Mouse (Mus musculus) thymus, adult 2 months (tissue): ENCODE measurements around the gene Vps36.

ENCODE experiments used
- CTCF ChIP-seq: fragments of 200-500 bp; IDR thresholded peaks from 2 replicates; pipeline ENCODE4 v1.5.1; 2012; ENCODE audit warnings: mild to moderate bottlenecking, control low read depth, low read length, moderate library complexity, borderline replicate concordance; ENCODE audit not compliant: control insufficient read depth, poor library complexity, insufficient read depth; ENCODE audit errors: extremely low read depth
- POLR2A ChIP-seq: fragments of 200-500 bp; IDR thresholded peaks from 2 replicates; pipeline ENCODE4 v1.6.1; 2012; ENCODE audit warnings: mild to moderate bottlenecking, low read length, control low read depth, moderate library complexity; ENCODE audit not compliant: control insufficient read depth, poor library complexity, insufficient read depth; ENCODE audit errors: extremely low read depth

- no peak for TF ChIP-seq POLR2A
- no peak for TF ChIP-seq CTCF
Measured at GRCm38 (mm10) chr8:22199481-22199880, 6.9 kb downstream of the Vps36 start.
